Mouse (Mus musculus) liver, embryonic 14.5 days (tissue): ENCODE measurements around the gene Hist1h2ak.
A peak's percentile ranks its signal among the peaks of the same experiment; 100 is the strongest.

Source experiments
- CTCF ChIP-seq: IDR thresholded peaks from 2 replicates; pipeline ENCODE4 v1.5.1; 2016; ENCODE audit warnings: antibody characterized with exemption, low read depth, control low read depth
- EP300 ChIP-seq: IDR thresholded peaks from 2 replicates; pipeline ENCODE4 v1.6.1; 2016; ENCODE audit warnings: antibody characterized with exemption, low read depth

GRCm38 (mm10) chr13:21783255-21783617 lies 29.6 kb upstream of the Hist1h2ak start, which contains the start of gene Hist1h3i:
- TF ChIP-seq CTCF, result no peak
- TF ChIP-seq EP300, result peak; percentile 70
